Mouse (Mus musculus) testis, adult 10 weeks (tissue): ENCODE measurements around the gene Spem2. TPM values are rescaled to one million over a fixed set of nuclear protein-coding genes. Genes with fewer than 3 reads are reported as not detected.

Experiments
- polyA plus RNA-seq: library from polyadenylated mRNA; stranded (reverse); fragments of 350-450 nt; fragmentation: Illumina TruSeq; extraction: RNeasy Lipid Tissue Mini Kit (QIAGEN cat#74804); gene quantifications from one replicate; pipeline ENCODE4 v1.2.3, GENCODE M21; 2014; ENCODE audit warnings: low read depth, low replicate concordance

Gene Spem2
- polyA plus RNA-seq: 15.9 TPM

GRCm38 (mm10) chr11:69818365-69818764 is at the start of gene Spem2:
Gene Spem2 (minus strand): TSS chr11:69818465.

GRCm38 (mm10) chr11:69858113-69858998 is 40.1 kb upstream of the Spem2 start, which contains the start of gene Tnk1:
Gene Tnk1 (minus strand): TSS chr11:69858730.

GRCm38 (mm10) chr11:69846198-69846680 is 28.0 kb upstream of the Spem2 start, which contains the start of gene Plscr3:
Gene Plscr3 (plus strand): TSS chr11:69846376.

GRCm38 (mm10) chr11:69837952-69838713 is 19.9 kb upstream of the Spem2 start, which contains the start of gene Tmem256:
Gene Tmem256 (plus strand): TSS chr11:69838514.

GRCm38 (mm10) chr11:69837604-69837951 is 19.3 kb upstream of the Spem2 start, which contains the start of gene Nlgn2:
Gene Nlgn2 (minus strand): TSS chr11:69837784.

GRCm38 (mm10) chr11:69822080-69822479 is 3.8 kb upstream of the Spem2 start, which contains the start of gene Spem1:
Gene Spem1 (minus strand): TSS chr11:69822180.

GRCm38 (mm10) chr11:69815155-69815554 is 3.1 kb downstream of the Spem2 start, which contains the start of gene Gm39566:
Gene Gm39566 (minus strand): TSS chr11:69815298.

GRCm38 (mm10) chr11:69804972-69805909 is 13.0 kb downstream of the Spem2 start, which contains the start of gene Tmem102:
Gene Tmem102 (minus strand): TSS chr11:69805624.

GRCm38 (mm10) chr11:69801379-69801977 is 16.8 kb downstream of the Spem2 start, which contains the start of gene Fgf11:
Gene Fgf11 (minus strand): TSS chr11:69801857.

GRCm38 (mm10) chr11:69795168-69795982 is 22.9 kb downstream of the Spem2 start, which contains the start of gene Chrnb1:
Gene Chrnb1 (minus strand): TSS chr11:69795943.

Other genes with a start within 250 kb of the Spem2 start
- gene Wrap53, start 238.2 kb downstream of the Spem2 start, polyA plus RNA-seq: 1.1 TPM
- 2.5 TPM for gene Trp53, start 238.1 kb downstream of the Spem2 start, polyA plus RNA-seq
- 23.7 TPM for gene Atp1b2, start 212.5 kb downstream of the Spem2 start, polyA plus RNA-seq
- 2.6 TPM for gene Shbg, start 200.6 kb downstream of the Spem2 start, polyA plus RNA-seq
- 6.7 TPM for gene Sat2, start 196.4 kb downstream of the Spem2 start, polyA plus RNA-seq
- 16.0 TPM for gene Fxr2, start 185.5 kb downstream of the Spem2 start, polyA plus RNA-seq
- gene Sox15, start 163.2 kb downstream of the Spem2 start, polyA plus RNA-seq: not detected
- gene Mpdu1, start 155.8 kb downstream of the Spem2 start, polyA plus RNA-seq: 8.7 TPM
- gene Cd68, start 152.3 kb downstream of the Spem2 start, polyA plus RNA-seq: 0.91 TPM
- 265 TPM for gene Eif4a1, start 146.0 kb downstream of the Spem2 start, polyA plus RNA-seq
- gene Senp3, start 136.4 kb downstream of the Spem2 start, polyA plus RNA-seq: 94.6 TPM
- 3.8 TPM for gene Tnfsf13, start 132.7 kb downstream of the Spem2 start, polyA plus RNA-seq
- gene Tnfsf12, start 122.6 kb downstream of the Spem2 start, polyA plus RNA-seq: 0.20 TPM
- 1.7 TPM for gene Tnfsfm13, start 122.4 kb downstream of the Spem2 start, polyA plus RNA-seq
- gene Polr2a, start 59.8 kb downstream of the Spem2 start, polyA plus RNA-seq: 43.5 TPM
- gene Slc35g3, start 56.5 kb downstream of the Spem2 start, polyA plus RNA-seq: 33.7 TPM
- gene Zbtb4, start 52.6 kb downstream of the Spem2 start, polyA plus RNA-seq: 3.6 TPM
- 0.24 TPM for gene Chrnb1, start 22.5 kb downstream of the Spem2 start, polyA plus RNA-seq
- 3.7 TPM for gene Fgf11, start 16.6 kb downstream of the Spem2 start, polyA plus RNA-seq
- not detected for gene Tmem102, start 12.8 kb downstream of the Spem2 start, polyA plus RNA-seq
- gene Gm39566, start 3.2 kb downstream of the Spem2 start, polyA plus RNA-seq: 131 TPM
- gene Spem1, start 3.7 kb upstream of the Spem2 start, polyA plus RNA-seq: 145 TPM
- gene Nlgn2, start 19.3 kb upstream of the Spem2 start, polyA plus RNA-seq: 0.17 TPM
- gene Tmem256, start 20.0 kb upstream of the Spem2 start, polyA plus RNA-seq: 4.6 TPM
- 0.28 TPM for gene Plscr3, start 27.9 kb upstream of the Spem2 start, polyA plus RNA-seq
- 0.07 TPM for gene Tnk1, start 40.3 kb upstream of the Spem2 start, polyA plus RNA-seq
- 8.3 TPM for gene Tmem95, start 59.6 kb upstream of the Spem2 start, polyA plus RNA-seq
- gene Kctd11, start 62.9 kb upstream of the Spem2 start, polyA plus RNA-seq: 0.22 TPM
- gene Acap1, start 77.1 kb upstream of the Spem2 start, polyA plus RNA-seq: 1.7 TPM
- gene 2810408A11Rik, start 82.5 kb upstream of the Spem2 start, polyA plus RNA-seq: 291 TPM
- gene Neurl4, start 82.6 kb upstream of the Spem2 start, polyA plus RNA-seq: 5.5 TPM
- gene Gps2, start 95.4 kb upstream of the Spem2 start, polyA plus RNA-seq: 66.3 TPM
- 247 TPM for gene Eif5a, start 103.5 kb upstream of the Spem2 start, polyA plus RNA-seq
- 1,705 TPM for gene Ybx2, start 117.3 kb upstream of the Spem2 start, polyA plus RNA-seq
- gene Slc2a4, start 129.7 kb upstream of the Spem2 start, polyA plus RNA-seq: 0.07 TPM
- gene Cldn7, start 146.3 kb upstream of the Spem2 start, polyA plus RNA-seq: 0.36 TPM
- 35.9 TPM for gene Ctdnep1, start 162.7 kb upstream of the Spem2 start, polyA plus RNA-seq
- gene Elp5, start 164.1 kb upstream of the Spem2 start, polyA plus RNA-seq: 70.4 TPM
- gene Gabarap, start 172.7 kb upstream of the Spem2 start, polyA plus RNA-seq: 586 TPM
- 12.7 TPM for gene Phf23, start 177.3 kb upstream of the Spem2 start, polyA plus RNA-seq
- 0.98 TPM for gene Dvl2, start 182.1 kb upstream of the Spem2 start, polyA plus RNA-seq
- gene Acadvl, start 196.9 kb upstream of the Spem2 start, polyA plus RNA-seq: 3.9 TPM
- gene Dlg4, start 198.5 kb upstream of the Spem2 start, polyA plus RNA-seq: 0.46 TPM
- not detected for gene Asgr1, start 235.6 kb upstream of the Spem2 start, polyA plus RNA-seq